Mouse (Mus musculus) forebrain, postnatal 0 days (tissue): ENCODE data around the gene Prkaca. TPM values are rescaled to one million over a fixed set of nuclear protein-coding genes. Genes with fewer than 3 reads are reported as not detected.

Experiments
- ATAC-seq: fragments of 200-750 bp; cut with Nextera tagmentation; 2 replicates; pipeline ENCODE4 v1.8.0; 2017; ENCODE audit warnings: mild to moderate bottlenecking, moderate library complexity
- DNase-seq: peaks from one replicate; pipeline ENCODE4 v3.0.0-alpha.2; 2015
- H3K27ac ChIP-seq: fragments of 300-500 bp; sonication (generic); 2 replicates; pipeline ENCODE4 v1.5.1; 2014; ENCODE audit warnings: low read depth, mild to moderate bottlenecking, antibody characterized with exemption, low read length, moderate library complexity, mixed read lengths
- H3K27me3 ChIP-seq: fragments of 300-500 bp; sonication (generic); 2 replicates; pipeline ENCODE4 v1.6.1; 2014; ENCODE audit warnings: mild to moderate bottlenecking, low read length, mixed read lengths; ENCODE audit not compliant: insufficient read depth
- H3K36me3 ChIP-seq: fragments of 300-500 bp; sonication (generic); 2 replicates; pipeline ENCODE4 v1.6.1; 2014; ENCODE audit warnings: mild to moderate bottlenecking, moderate library complexity; ENCODE audit not compliant: insufficient read depth
- H3K4me1 ChIP-seq: fragments of 300-500 bp; sonication (generic); 2 replicates; pipeline ENCODE4 v1.6.1; 2014; ENCODE audit warnings: antibody characterized with exemption; ENCODE audit not compliant: insufficient read depth
- H3K4me2 ChIP-seq: fragments of 300-500 bp; sonication (generic); 2 replicates; pipeline ENCODE4 v1.6.1; 2014; ENCODE audit warnings: low read depth, mild to moderate bottlenecking, moderate library complexity
- H3K4me3 ChIP-seq: fragments of 300-500 bp; sonication (generic); 2 replicates; pipeline ENCODE4 v1.5.1; 2014; ENCODE audit warnings: low read depth, low read length, mixed read lengths
- H3K9ac ChIP-seq: fragments of 300-500 bp; sonication (generic); 2 replicates; pipeline ENCODE4 v1.6.1; 2014; ENCODE audit warnings: mild to moderate bottlenecking
- H3K9me3 ChIP-seq: fragments of 300-500 bp; sonication (generic); 2 replicates; pipeline ENCODE4 v1.6.1; 2016; ENCODE audit warnings: low read length
- CTCF ChIP-seq: sonication (generic); IDR thresholded peaks from 2 replicates; pipeline ENCODE4 v1.5.1; 2016; ENCODE audit warnings: antibody characterized with exemption, control low read depth, low read depth
- WGBS: fragments of 180-500 bp; shearing (Covaris S2); extraction: QIAGEN DNeasy Blood & Tissue Kit; methylation state at CpG from one replicate; pipeline ENCODE4 v1.1.7; 2014; 5-methylcytosine and 5-hydroxymethylcytosine counted together
- polyA plus RNA-seq: library from polyadenylated mRNA; unstranded; fragments of >200 nt; fragmentation: Nextera tagmentation; extraction: Ambion mirVana; gene quantifications from 2 replicates; pipeline ENCODE4 v1.2.1, GENCODE M21; 2015
- total RNA-seq: library from RNA; depleted of rRNA; stranded (reverse); fragments of >200 nt; gene quantifications from 2 replicates; pipeline ENCODE4 v1.2.3, GENCODE M21; 2014

Gene Prkaca
- total and polyA plus RNA-seq, 2 experiments from 2014 or later = 151 to 215 TPM

- no peak for TF ChIP-seq CTCF
- Histone ChIP-seq H3K9ac (no peak overlapping the region), H3K27me3 (no peaks in the 10 kb centered on the region), H3K4me3 (no peak overlapping the region), H3K4me2 (no peak overlapping the region), H3K9me3 (no peaks in the 10 kb centered on the region), H3K27ac (no peak overlapping the region), H3K36me3 (peaks cover 64% of the 10 kb centered on the region), H3K4me1 (no peaks in the 10 kb centered on the region)
- DNase-seq = no peak
- 93% methylated on average over 15 of the region's 15 CpGs for WGBS
- no peak for ATAC-seq
Measured at GRCm38 (mm10) chr8:83938330-83938729, 34.5 kb upstream of the Prkaca start.

- no peak for TF ChIP-seq CTCF
- H3K36me3 ChIP-seq = peaks cover 36% of the 10 kb centered on the region
- no peaks in the 10 kb centered on the region for H3K9me3 ChIP-seq
- H3K27me3 ChIP-seq = no peaks in the 10 kb centered on the region
- no peak overlapping the region for H3K4me2 ChIP-seq
- H3K4me1 ChIP-seq = no peaks in the 10 kb centered on the region
- H3K4me3 ChIP-seq = no peak overlapping the region
- ATAC-seq (no peak), DNase-seq (no peak)
- H3K9ac ChIP-seq = no peak overlapping the region
- 83% methylated on average over 6 of the region's 6 CpGs for WGBS
- H3K27ac ChIP-seq = no peak overlapping the region
Measured at GRCm38 (mm10) chr8:83941066-83941677, 31.6 kb upstream of the Prkaca start.

- H3K9me3 ChIP-seq = no peaks in the 10 kb centered on the region
- no peaks in the 10 kb centered on the region for H3K4me1 ChIP-seq
- no peak overlapping the region for H3K4me3 ChIP-seq
- H3K4me2 ChIP-seq = no peak overlapping the region
- 44% methylated on average over 1 of the region's 1 CpGs for WGBS
- no peak overlapping the region for H3K27ac ChIP-seq
- H3K36me3 ChIP-seq = peaks cover 23% of the 10 kb centered on the region
- DNase-seq = peak; percentile 37
- H3K27me3 ChIP-seq = no peaks in the 10 kb centered on the region
- TF ChIP-seq CTCF = 0 out of 2 replicates have a peak, but pooled peaks have one; percentile 2
- ATAC-seq = peak; percentile 65
- no peak overlapping the region for H3K9ac ChIP-seq
Measured at GRCm38 (mm10) chr8:83942446-83942845, 30.3 kb upstream of the Prkaca start.

- no peaks in the 10 kb centered on the region for H3K4me1 ChIP-seq
- H3K36me3 ChIP-seq = no peaks in the 10 kb centered on the region
- no peak overlapping the region for H3K27ac ChIP-seq
- H3K9ac ChIP-seq = no peak overlapping the region
- DNase-seq (no peak), ATAC-seq (no peak)
- WGBS = 72% methylated on average over 3 of the region's 3 CpGs
- H3K9me3 ChIP-seq = no peaks in the 10 kb centered on the region
- no peaks in the 10 kb centered on the region for H3K27me3 ChIP-seq
- H3K4me2 ChIP-seq = no peak overlapping the region
- H3K4me3 ChIP-seq = no peak overlapping the region
- no peak for TF ChIP-seq CTCF
Measured at GRCm38 (mm10) chr8:83945540-83945939, 27.3 kb upstream of the Prkaca start.

GRCm38 (mm10) chr8:83954749-83955105 is 18.1 kb upstream of the Prkaca start:
- ATAC-seq (no peak; the same call in 1 of the 2 replicates), DNase-seq (no peak)
- H3K4me2 ChIP-seq = peak overlapping the region; percentile 59
- no peak for TF ChIP-seq CTCF
- peak overlapping the region; percentile 51 for H3K4me3 ChIP-seq
- H3K4me1 ChIP-seq = no peaks in the 10 kb centered on the region
- no peaks in the 10 kb centered on the region for H3K9me3 ChIP-seq
- H3K36me3 ChIP-seq = no peaks in the 10 kb centered on the region
- H3K9ac ChIP-seq = peak overlapping the region; percentile 41
- 0 out of 2 replicates have a peak overlapping the region, but pooled peaks have one; percentile 21 for H3K27ac ChIP-seq
- WGBS = under 1% methylated on average over 14 of the region's 14 CpGs
- H3K27me3 ChIP-seq = no peaks in the 10 kb centered on the region

GRCm38 (mm10) chr8:83955106-83955957 is 17.5 kb upstream of the Prkaca start, which contains the start of the genes Gm10644 and Asf1b:
Gm10644 (minus strand) TSS chr8:83955205.
Asf1b (plus strand) TSS chr8:83955507.
- Histone ChIP-seq H3K4me1 (no peaks in the 10 kb centered on the region), H3K9ac (peak within 1 kb of the TSS; percentile 41), H3K27ac (0 out of 2 replicates have a peak within 1 kb of the TSS, but pooled peaks have one; percentile 21), H3K4me2 (peak within 1 kb of the TSS; percentile 86), H3K4me3 (peak within 1 kb of the TSS; percentile 51), H3K36me3 (no peaks in the 10 kb centered on the region), H3K9me3 (no peaks in the 10 kb centered on the region), H3K27me3 (no peaks in the 10 kb centered on the region)
- DNase-seq (peak; percentile 100), ATAC-seq (peak; percentile 98)
- 2% methylated on average over 75 of the region's 75 CpGs for WGBS
- TF ChIP-seq CTCF = peak; percentile 94

GRCm38 (mm10) chr8:83955958-83956218 is 16.9 kb upstream of the Prkaca start:
- no peaks in the 10 kb centered on the region for H3K27me3 ChIP-seq
- no peak for DNase-seq
- no peak for ATAC-seq
- TF ChIP-seq CTCF = no peak
- no peak overlapping the region for H3K9ac ChIP-seq
- no peaks in the 10 kb centered on the region for H3K36me3 ChIP-seq
- H3K9me3 ChIP-seq = no peaks in the 10 kb centered on the region
- H3K4me3 ChIP-seq = peak overlapping the region; percentile 51
- H3K4me1 ChIP-seq = no peaks in the 10 kb centered on the region
- under 1% methylated on average over 15 of the region's 15 CpGs for WGBS
- no peak overlapping the region for H3K27ac ChIP-seq
- peak overlapping the region; percentile 86 for H3K4me2 ChIP-seq
